ENCODE assay signal across 23 mouse cellular contexts in genomic region chr4:59712451-59712850, GRCm38 (mm10).
"Had no signal": no experiment of that assay in that cellular context is flagged by ENCODE, and none has a peak within 500 bp of the region (broad histone marks: within the 10 kb centered on the region; RNA-seq: fewer than 3 reads in every experiment).

No protein-coding gene starts in this region.

- H3K4me3 ChIP-seq: gastrocnemius, adult 2 months; heart, adult 2 months; heart, embryonic 12.5 days; hindbrain, embryonic 10.5 days; hindbrain, embryonic 12.5 days; intestine, embryonic 15.5 days; kidney, embryonic 15.5 days; layer of hippocampus, adult 2 months; left cerebral cortex, adult 2 months; limb, embryonic 12.5 days; liver, embryonic 12.5 days had no signal

- H3K36me3 ChIP-seq: heart, embryonic 12.5 days; hindbrain, embryonic 12.5 days; intestine, embryonic 15.5 days; kidney, embryonic 15.5 days; limb, embryonic 12.5 days had no signal

- H3K27ac ChIP-seq: gastrocnemius, adult 2 months; heart, adult 2 months; hindbrain, embryonic 10.5 days; hindbrain, embryonic 12.5 days; intestine, embryonic 15.5 days; layer of hippocampus, adult 2 months; left cerebral cortex, adult 2 months; limb, embryonic 12.5 days; liver, embryonic 12.5 days had no signal

- H3K4me2 ChIP-seq: heart, embryonic 12.5 days; hindbrain, embryonic 12.5 days; hindbrain, embryonic 14.5 days; intestine, embryonic 15.5 days; kidney, embryonic 15.5 days; limb, embryonic 12.5 days; liver, embryonic 12.5 days had no signal

- H3K9me3 ChIP-seq: heart, embryonic 12.5 days; hindbrain, embryonic 10.5 days; hindbrain, embryonic 12.5 days; intestine, embryonic 15.5 days; kidney, embryonic 15.5 days; limb, embryonic 12.5 days; liver, embryonic 12.5 days had no signal

- ATAC-seq: forebrain, embryonic 16.5 days; hindbrain, embryonic 16.5 days; inflammation-experienced regulatory T-cells, adult 6 months; intestine, embryonic 15.5 days; intestine, postnatal 0 days; liver, embryonic 12.5 days had no signal

- H3K4me1 ChIP-seq: intestine, embryonic 15.5 days had no signal

- DNase-seq: gastrocnemius, adult 2 months; gastrocnemius, postnatal 10 days; gastrocnemius, postnatal 25 days; heart, adult 2 months; heart, postnatal 10 days; heart, postnatal 4 days; kidney, adult 2 months; kidney, adult 9 months; kidney, postnatal 10 days had no signal

- H3K9ac ChIP-seq: heart, embryonic 12.5 days; hindbrain, embryonic 12.5 days; hindbrain, embryonic 14.5 days; intestine, embryonic 15.5 days; kidney, embryonic 15.5 days; limb, embryonic 12.5 days; liver, embryonic 12.5 days had no signal

- H3K27me3 ChIP-seq: heart, embryonic 12.5 days; hindbrain, embryonic 12.5 days; intestine, embryonic 15.5 days; kidney, embryonic 15.5 days; liver, embryonic 12.5 days had no signal
